In genomic region chr8:104145981-104146689, GRCm38 (mm10) we compare ENCODE assay signal across 8 mouse cellular contexts. TPM values are rescaled to one million over a fixed set of nuclear protein-coding genes. Genes with fewer than 3 reads are reported as not detected.
DNase-seq lines count a peak whose midpoint lies in the region; ATAC-seq lines count a peak whose summit lies in the region.

No protein-coding gene starts in this region.

- H3K27me3 ChIP-seq in embryonic facial prominence, embryonic 14.5 days (replicated peaks; ENCODE audit: control insufficient read depth, insufficient read depth, low read length): no peaks in the 10 kb centered on the region
- H3K27me3 ChIP-seq in heart, embryonic 11.5 days (ENCODE audit: control insufficient read depth, insufficient read depth, low read length): no peaks in the 10 kb centered on the region
- H3K27me3 ChIP-seq in kidney, embryonic 15.5 days: no peaks in the 10 kb centered on the region
- H3K27me3 ChIP-seq in limb, embryonic 13.5 days: no peaks in the 10 kb centered on the region

- no peak overlapping the region for H3K4me3 ChIP-seq in embryonic facial prominence, embryonic 14.5 days (ENCODE audit: low read depth, low read length)
- H3K4me3 ChIP-seq in heart, embryonic 11.5 days (ENCODE audit: low read depth, low read length): no peak overlapping the region
- no peak overlapping the region for H3K4me3 ChIP-seq in kidney, embryonic 15.5 days (replicated peaks)
- no peak overlapping the region for H3K4me3 ChIP-seq in limb, embryonic 13.5 days

- ATAC-seq in embryonic facial prominence, embryonic 14.5 days (ENCODE audit: low read depth): peak; percentile 88
- 0 out of 2 replicates have a peak, but pooled peaks have one; percentile 50 for ATAC-seq in heart, embryonic 11.5 days (replicated peaks; ENCODE audit: insufficient number of reproducible peaks, low FRiP score, low TSS enrichment)
- peak; percentile 81 for ATAC-seq in kidney, embryonic 15.5 days (replicated peaks; ENCODE audit: low FRiP score)
- ATAC-seq in limb, embryonic 13.5 days (ENCODE audit: low FRiP score, low read depth): peak; percentile 81; the same call in 1 of the 2 replicates

- no peaks in the 10 kb centered on the region for H3K36me3 ChIP-seq in embryonic facial prominence, embryonic 14.5 days (ENCODE audit: control insufficient read depth, insufficient read depth, low read length)
- H3K36me3 ChIP-seq in heart, embryonic 11.5 days (ENCODE audit: control insufficient read depth, insufficient read depth, low read length): no peaks in the 10 kb centered on the region
- H3K36me3 ChIP-seq in kidney, embryonic 15.5 days: no peaks in the 10 kb centered on the region
- H3K36me3 ChIP-seq in limb, embryonic 13.5 days: no peaks in the 10 kb centered on the region

- no peaks in the 10 kb centered on the region for H3K4me1 ChIP-seq in embryonic facial prominence, embryonic 14.5 days (ENCODE audit: control insufficient read depth, insufficient read depth, low read length)
- no peaks in the 10 kb centered on the region; the same call in 1 of the 2 replicates for H3K4me1 ChIP-seq in heart, embryonic 11.5 days (ENCODE audit: control insufficient read depth, insufficient read depth, low read length)
- no peaks in the 10 kb centered on the region for H3K4me1 ChIP-seq in kidney, embryonic 15.5 days
- H3K4me1 ChIP-seq in limb, embryonic 13.5 days: no peaks in the 10 kb centered on the region

- no peak overlapping the region for H3K9ac ChIP-seq in embryonic facial prominence, embryonic 14.5 days (ENCODE audit: low read depth, low read length)
- H3K9ac ChIP-seq in heart, embryonic 11.5 days (ENCODE audit: low read depth, low read length): no peak overlapping the region
- no peak overlapping the region for H3K9ac ChIP-seq in kidney, embryonic 15.5 days
- H3K9ac ChIP-seq in limb, embryonic 13.5 days: no peak overlapping the region

- H3K27ac ChIP-seq in embryonic facial prominence, embryonic 14.5 days (replicated peaks; ENCODE audit: low read depth, low read length): no peak overlapping the region
- H3K27ac ChIP-seq in heart, embryonic 11.5 days (ENCODE audit: low read depth, low read length): no peak overlapping the region
- H3K27ac ChIP-seq in kidney, embryonic 15.5 days: no peak overlapping the region
- no peak overlapping the region for H3K27ac ChIP-seq in limb, embryonic 13.5 days

- no peaks in the 10 kb centered on the region for H3K9me3 ChIP-seq in embryonic facial prominence, embryonic 14.5 days (ENCODE audit: control insufficient read depth, low read length)
- no peaks in the 10 kb centered on the region for H3K9me3 ChIP-seq in heart, embryonic 11.5 days (replicated peaks; ENCODE audit: control insufficient read depth, low read length)
- no peaks in the 10 kb centered on the region for H3K9me3 ChIP-seq in kidney, embryonic 15.5 days (replicated peaks)
- no peaks in the 10 kb centered on the region for H3K9me3 ChIP-seq in limb, embryonic 13.5 days

- 31% methylated on average over 15 of the region's 15 CpGs for WGBS in embryonic facial prominence, embryonic 14.5 days
- 31% methylated on average over 15 of the region's 15 CpGs for WGBS in heart, embryonic 11.5 days (ENCODE audit: insufficient replicate concordance)
- WGBS in kidney, embryonic 15.5 days: 32% methylated on average over 15 of the region's 15 CpGs
- 32% methylated on average over 15 of the region's 15 CpGs for WGBS in limb, embryonic 13.5 days

- DNase-seq in 416B (ENCODE audit: low read depth): peak; percentile 74
- peak; percentile 78 to 81 for DNase-seq in adrenal gland, postnatal 4 days (ENCODE audit: low spot score in 2 of 2)
- DNase-seq in embryonic facial prominence, embryonic 14.5 days (ENCODE audit: low spot score): peak; percentile 81
- peak; percentile 23 to 71 for DNase-seq in natural killer cell, adult 2 months (ENCODE audit: low spot score in 2 of 2)
- peak; percentile 71 to 91 for DNase-seq in spleen, postnatal 4 days (ENCODE audit: low spot score in 2 of 2)

- no peak overlapping the region for H3K4me2 ChIP-seq in embryonic facial prominence, embryonic 14.5 days (ENCODE audit: low read depth, low read length)
- H3K4me2 ChIP-seq in heart, embryonic 11.5 days: no peak overlapping the region
- H3K4me2 ChIP-seq in kidney, embryonic 15.5 days: no peak overlapping the region
- no peak overlapping the region for H3K4me2 ChIP-seq in limb, embryonic 13.5 days (replicated peaks)

RNA-seq across cellular contexts. Expression of gene Bean1, which starts 24.1 kb away (rescaled TPM):
- total RNA-seq in adrenal gland, postnatal 4 days (2021): 1 to 10 TPM; 3.6 to 6.1 TPM
- polyA plus RNA-seq in embryonic facial prominence, embryonic 14.5 days (2014; fragmentation: Nextera tagmentation; extraction: Ambion mirVana): 2.1 and 2.5 TPM in 2 replicates
- 0.16 and 0.20 TPM in 2 replicates for polyA plus RNA-seq in heart, embryonic 11.5 days (2014; fragmentation: Nextera tagmentation; extraction: Ambion mirVana)
- polyA plus RNA-seq in kidney, embryonic 15.5 days (2015; fragmentation: Nextera tagmentation; extraction: Ambion mirVana): 2.1 and 2.4 TPM in 2 replicates
- polyA plus RNA-seq in limb, embryonic 13.5 days (2015; fragmentation: Nextera tagmentation; extraction: Ambion mirVana): 0.95 and 1.1 TPM in 2 replicates

RNA-seq across cellular contexts. Expression of gene Cdh5, which starts 44.7 kb away (rescaled TPM):
- total RNA-seq in adrenal gland, postnatal 4 days (2021): 100 to 1,000 TPM; 117 to 119 TPM
- polyA plus RNA-seq in embryonic facial prominence, embryonic 14.5 days (2014; fragmentation: Nextera tagmentation; extraction: Ambion mirVana): 43.0 and 46.2 TPM in 2 replicates
- 42.6 and 46.0 TPM in 2 replicates for polyA plus RNA-seq in heart, embryonic 11.5 days (2014; fragmentation: Nextera tagmentation; extraction: Ambion mirVana)
- polyA plus RNA-seq in kidney, embryonic 15.5 days (2015; fragmentation: Nextera tagmentation; extraction: Ambion mirVana): 35.9 and 38.3 TPM in 2 replicates
- 25.5 and 26.4 TPM in 2 replicates for polyA plus RNA-seq in limb, embryonic 13.5 days (2015; fragmentation: Nextera tagmentation; extraction: Ambion mirVana)
